Mouse (Mus musculus): ENCODE data around the gene BC024978. TPM values are rescaled to one million over a fixed set of nuclear protein-coding genes. Genes with fewer than 3 reads are reported as not detected.

Gene BC024978
- polyA plus RNA-seq, 1 experiment from 2014 or later: 2.5 TPM

- Histone ChIP-seq H3K4me3 (ENCODE audit: low read depth, low read length) (no peak overlapping the region), H3K4me2 (replicated peaks; ENCODE audit: low read depth, low read length) (no peak overlapping the region), H3K9ac (replicated peaks; ENCODE audit: low read depth) (no peak overlapping the region), H3K27me3 (replicated peaks; ENCODE audit: insufficient read depth, low read length) (no peaks in the 10 kb centered on the region), H3K36me3 (ENCODE audit: insufficient read depth, low read length) (peaks cover 12% of the 10 kb centered on the region; the same call in 1 of the 2 replicates), H3K27ac (ENCODE audit: low read length) (no peak overlapping the region), H3K9me3 (ENCODE audit: low read length) (no peaks in the 10 kb centered on the region), H3K4me1 (ENCODE audit: insufficient read depth, low read depth, low read length) (no peaks in the 10 kb centered on the region)
- DNase-seq (ENCODE audit: low spot score) (no peak), ATAC-seq (no peak)
- WGBS: 93% methylated on average over 8 of the region's 8 CpGs
- no peak for TF ChIP-seq EP300 (IDR thresholded peaks at IDR 0.05)
- no peak for TF ChIP-seq CTCF (IDR thresholded peaks at IDR 0.05)
Measured at GRCm38 (mm10) chr7:27203730-27204449, 8.3 kb downstream of the BC024978 start.

- no peak for ATAC-seq
- H3K27ac ChIP-seq (ENCODE audit: low read length): no peak overlapping the region
- no peaks in the 10 kb centered on the region for H3K27me3 ChIP-seq (replicated peaks; ENCODE audit: insufficient read depth, low read length)
- no peak for DNase-seq (ENCODE audit: low spot score)
- H3K4me1 ChIP-seq (ENCODE audit: insufficient read depth, low read depth, low read length): no peaks in the 10 kb centered on the region
- WGBS: 76% methylated on average over 2 of the region's 2 CpGs
- H3K36me3 ChIP-seq (ENCODE audit: insufficient read depth, low read length): peaks cover 55% of the 10 kb centered on the region; the same call in 1 of the 2 replicates
- no peaks in the 10 kb centered on the region for H3K9me3 ChIP-seq (ENCODE audit: low read length)
- H3K9ac ChIP-seq (replicated peaks; ENCODE audit: low read depth): no peak overlapping the region
- TF ChIP-seq CTCF (IDR thresholded peaks at IDR 0.05) (no peak), EP300 (IDR thresholded peaks at IDR 0.05) (no peak)
- no peak overlapping the region for H3K4me3 ChIP-seq (ENCODE audit: low read depth, low read length)
- no peak overlapping the region for H3K4me2 ChIP-seq (replicated peaks; ENCODE audit: low read depth, low read length)
Measured at GRCm38 (mm10) chr7:27212626-27213025, 17.0 kb downstream of the BC024978 start.

GRCm38 (mm10) chr7:27218586-27218985 is 23.0 kb downstream of the BC024978 start:
- Histone ChIP-seq H3K4me3 (ENCODE audit: low read depth, low read length) (no peak overlapping the region), H3K27ac (ENCODE audit: low read length) (no peak overlapping the region), H3K27me3 (replicated peaks; ENCODE audit: insufficient read depth, low read length) (no peaks in the 10 kb centered on the region), H3K9me3 (ENCODE audit: low read length) (no peaks in the 10 kb centered on the region), H3K4me1 (ENCODE audit: insufficient read depth, low read depth, low read length) (no peaks in the 10 kb centered on the region; the same call in 1 of the 2 replicates), H3K9ac (replicated peaks; ENCODE audit: low read depth) (no peak overlapping the region), H3K36me3 (ENCODE audit: insufficient read depth, low read length) (peaks cover 29% of the 10 kb centered on the region), H3K4me2 (replicated peaks; ENCODE audit: low read depth, low read length) (no peak overlapping the region)
- DNase-seq (ENCODE audit: low spot score) (no peak), ATAC-seq (no peak)
- 83% methylated on average over 7 of the region's 7 CpGs for WGBS
- TF ChIP-seq EP300 (IDR thresholded peaks at IDR 0.05) (no peak), CTCF (IDR thresholded peaks at IDR 0.05) (no peak)

GRCm38 (mm10) chr7:27219937-27220336 is 24.4 kb downstream of the BC024978 start:
- H3K4me1 ChIP-seq (ENCODE audit: insufficient read depth, low read depth, low read length): peaks cover 5% of the 10 kb centered on the region; the same call in 1 of the 2 replicates
- no peak overlapping the region for H3K4me3 ChIP-seq (ENCODE audit: low read depth, low read length)
- no peak for TF ChIP-seq EP300 (IDR thresholded peaks at IDR 0.05)
- H3K27ac ChIP-seq (ENCODE audit: low read length): no peak overlapping the region
- no peak overlapping the region for H3K4me2 ChIP-seq (replicated peaks; ENCODE audit: low read depth, low read length)
- H3K27me3 ChIP-seq (replicated peaks; ENCODE audit: insufficient read depth, low read length): no peaks in the 10 kb centered on the region
- H3K9ac ChIP-seq (replicated peaks; ENCODE audit: low read depth): no peak overlapping the region
- H3K36me3 ChIP-seq (ENCODE audit: insufficient read depth, low read length): peaks cover 23% of the 10 kb centered on the region
- 84% methylated on average over 11 of the region's 11 CpGs for WGBS
- ATAC-seq: no peak
- no peaks in the 10 kb centered on the region for H3K9me3 ChIP-seq (ENCODE audit: low read length)
- DNase-seq (ENCODE audit: low spot score): no peak

GRCm38 (mm10) chr7:27221939-27222338 is 26.4 kb downstream of the BC024978 start:
- Histone ChIP-seq H3K9me3 (ENCODE audit: low read length) (no peaks in the 10 kb centered on the region), H3K27me3 (replicated peaks; ENCODE audit: insufficient read depth, low read length) (no peaks in the 10 kb centered on the region), H3K9ac (replicated peaks; ENCODE audit: low read depth) (no peak overlapping the region), H3K36me3 (ENCODE audit: insufficient read depth, low read length) (peaks cover 9% of the 10 kb centered on the region), H3K4me3 (ENCODE audit: low read depth, low read length) (no peak overlapping the region), H3K27ac (ENCODE audit: low read length) (no peak overlapping the region), H3K4me1 (ENCODE audit: insufficient read depth, low read depth, low read length) (peaks cover 21% of the 10 kb centered on the region), H3K4me2 (replicated peaks; ENCODE audit: low read depth, low read length) (no peak overlapping the region)
- ATAC-seq (no peak), DNase-seq (ENCODE audit: low spot score) (no peak)
- 68% methylated on average over 6 of the region's 6 CpGs for WGBS
- TF ChIP-seq EP300 (IDR thresholded peaks at IDR 0.05) (no peak), CTCF (IDR thresholded peaks at IDR 0.05) (no peak)

- Histone ChIP-seq H3K9me3 (ENCODE audit: low read length) (no peaks in the 10 kb centered on the region), H3K4me2 (replicated peaks; ENCODE audit: low read depth, low read length) (no peak overlapping the region), H3K36me3 (ENCODE audit: insufficient read depth, low read length) (peaks cover 6% of the 10 kb centered on the region), H3K4me3 (ENCODE audit: low read depth, low read length) (no peak overlapping the region), H3K9ac (replicated peaks; ENCODE audit: low read depth) (no peak overlapping the region), H3K27ac (ENCODE audit: low read length) (no peak overlapping the region), H3K27me3 (replicated peaks; ENCODE audit: insufficient read depth, low read length) (no peaks in the 10 kb centered on the region), H3K4me1 (ENCODE audit: insufficient read depth, low read depth, low read length) (peaks cover 27% of the 10 kb centered on the region)
- ATAC-seq (no peak), DNase-seq (ENCODE audit: low spot score) (no peak)
- TF ChIP-seq CTCF (IDR thresholded peaks at IDR 0.05): no peak
- TF ChIP-seq EP300 (IDR thresholded peaks at IDR 0.05): no peak
- 78% methylated on average over 1 of the region's 1 CpGs for WGBS
Measured at GRCm38 (mm10) chr7:27222538-27222937, 27.0 kb downstream of the BC024978 start.

All from lung, postnatal 0 days (tissue).